Mouse (Mus musculus): ENCODE data around the gene Lamtor1. TPM values are rescaled to one million over a fixed set of nuclear protein-coding genes. Genes with fewer than 3 reads are reported as not detected.
"Not testable (repeated sequence)": the region's sequence is repeated elsewhere in the genome, so short reads cannot be mapped to it uniquely, and the experiment has no call there.

The Lamtor1 gene
- total RNA-seq, 1 experiment from 2014 or later, result 72.2 TPM

- ATAC-seq (replicated peaks; ENCODE audit: insufficient number of reproducible peaks, low FRiP score, low TSS enrichment, poor library complexity, severe bottlenecking), result no peak
Observed at GRCm38 (mm10) chr7:101895695-101896094, 10.0 kb upstream of the Lamtor1 start.

- ATAC-seq (replicated peaks; ENCODE audit: insufficient number of reproducible peaks, low FRiP score, low TSS enrichment, poor library complexity, severe bottlenecking), result peak; percentile 94
Observed at GRCm38 (mm10) chr7:101896104-101897066, 9.3 kb upstream of the Lamtor1 start.

- no peak for ATAC-seq (replicated peaks; ENCODE audit: insufficient number of reproducible peaks, low FRiP score, low TSS enrichment, poor library complexity, severe bottlenecking)
Observed at GRCm38 (mm10) chr7:101900331-101901097, 5.2 kb upstream of the Lamtor1 start.

- ATAC-seq (replicated peaks; ENCODE audit: insufficient number of reproducible peaks, low FRiP score, low TSS enrichment, poor library complexity, severe bottlenecking), result no peak
Observed at GRCm38 (mm10) chr7:101901969-101902368, 3.7 kb upstream of the Lamtor1 start.

- ATAC-seq (replicated peaks; ENCODE audit: insufficient number of reproducible peaks, low FRiP score, low TSS enrichment, poor library complexity, severe bottlenecking), result no peak
Observed at GRCm38 (mm10) chr7:101902846-101903245, 2.9 kb upstream of the Lamtor1 start.

- no peak for ATAC-seq (replicated peaks; ENCODE audit: insufficient number of reproducible peaks, low FRiP score, low TSS enrichment, poor library complexity, severe bottlenecking)
Observed at GRCm38 (mm10) chr7:101906287-101906681, 580 bp downstream of the Lamtor1 start, which contains the start of gene Tomt. Gene Tomt (minus strand): TSS chr7:101906359.

GRCm38 (mm10) chr7:101906696-101907095 is 992 bp downstream of the Lamtor1 start:
- no peak for ATAC-seq (replicated peaks; ENCODE audit: insufficient number of reproducible peaks, low FRiP score, low TSS enrichment, poor library complexity, severe bottlenecking)

GRCm38 (mm10) chr7:101908367-101908766 is 2.7 kb downstream of the Lamtor1 start:
- peak; percentile 32 for ATAC-seq (replicated peaks; ENCODE audit: insufficient number of reproducible peaks, low FRiP score, low TSS enrichment, poor library complexity, severe bottlenecking)

GRCm38 (mm10) chr7:101910138-101910537 is 4.4 kb downstream of the Lamtor1 start:
- ATAC-seq (replicated peaks; ENCODE audit: insufficient number of reproducible peaks, low FRiP score, low TSS enrichment, poor library complexity, severe bottlenecking), result no peak

GRCm38 (mm10) chr7:101911982-101912381 is 6.3 kb downstream of the Lamtor1 start:
- no peak for ATAC-seq (replicated peaks; ENCODE audit: insufficient number of reproducible peaks, low FRiP score, low TSS enrichment, poor library complexity, severe bottlenecking)

- ATAC-seq (replicated peaks; ENCODE audit: insufficient number of reproducible peaks, low FRiP score, low TSS enrichment, poor library complexity, severe bottlenecking), result peak; percentile 80
Observed at GRCm38 (mm10) chr7:101918071-101918470, 12.4 kb downstream of the Lamtor1 start.

GRCm38 (mm10) chr7:101925892-101926291 is 20.2 kb downstream of the Lamtor1 start:
- not testable (repeated sequence) for ATAC-seq (replicated peaks; ENCODE audit: insufficient number of reproducible peaks, low FRiP score, low TSS enrichment, poor library complexity, severe bottlenecking)

- ATAC-seq (replicated peaks; ENCODE audit: insufficient number of reproducible peaks, low FRiP score, low TSS enrichment, poor library complexity, severe bottlenecking), result no peak
Observed at GRCm38 (mm10) chr7:101928093-101928492, 22.4 kb downstream of the Lamtor1 start.

GRCm38 (mm10) chr7:101932551-101932950 is 26.8 kb downstream of the Lamtor1 start:
- no peak for ATAC-seq (replicated peaks; ENCODE audit: insufficient number of reproducible peaks, low FRiP score, low TSS enrichment, poor library complexity, severe bottlenecking)

GRCm38 (mm10) chr7:101933300-101933699 is 27.6 kb downstream of the Lamtor1 start:
- ATAC-seq (replicated peaks; ENCODE audit: insufficient number of reproducible peaks, low FRiP score, low TSS enrichment, poor library complexity, severe bottlenecking), result no peak

GRCm38 (mm10) chr7:101933751-101934240 is 28.1 kb downstream of the Lamtor1 start, which contains the start of the genes Lrrc51 and Numa1:
Gene Lrrc51 (minus strand): TSS chr7:101933895.
Gene Numa1 (plus strand): TSS chr7:101934111.
- ATAC-seq (replicated peaks; ENCODE audit: insufficient number of reproducible peaks, low FRiP score, low TSS enrichment, poor library complexity, severe bottlenecking), result peak; percentile 99

GRCm38 (mm10) chr7:101935957-101936356 is 30.3 kb downstream of the Lamtor1 start:
- ATAC-seq (replicated peaks; ENCODE audit: insufficient number of reproducible peaks, low FRiP score, low TSS enrichment, poor library complexity, severe bottlenecking), result no peak

GRCm38 (mm10) chr7:101936996-101937395 is 31.3 kb downstream of the Lamtor1 start:
- ATAC-seq (replicated peaks; ENCODE audit: insufficient number of reproducible peaks, low FRiP score, low TSS enrichment, poor library complexity, severe bottlenecking), result no peak

GRCm38 (mm10) chr7:101937569-101937968 is 31.9 kb downstream of the Lamtor1 start:
- no peak for ATAC-seq (replicated peaks; ENCODE audit: insufficient number of reproducible peaks, low FRiP score, low TSS enrichment, poor library complexity, severe bottlenecking)
